Mouse (Mus musculus) kidney, embryonic 15.5 days (tissue): ENCODE data around the gene Tssc4. TPM values are rescaled to one million over a fixed set of nuclear protein-coding genes. Genes with fewer than 3 reads are reported as not detected.

ENCODE experiments used
- polyA plus RNA-seq: library from polyadenylated mRNA; unstranded; fragments of >200 nt; fragmentation: Nextera tagmentation; extraction: Ambion mirVana; gene quantifications from 2 replicates; pipeline ENCODE4 v1.2.1, GENCODE M21; 2015

Gene Tssc4
- polyA plus RNA-seq, 1 experiment from 2014 or later = 105 TPM

Other genes starting within 250 kb of the Tssc4 start
- 5.5 and 35.4 TPM in 2 replicates for gene Th, start 138.1 kb upstream of the Tssc4 start, polyA plus RNA-seq
- 0.73 and 1.1 TPM in 2 replicates for gene Ascl2, start 100.0 kb upstream of the Tssc4 start, polyA plus RNA-seq
- gene Tspan32, start 64.2 kb upstream of the Tssc4 start, polyA plus RNA-seq = 2.2 and 2.3 TPM in 2 replicates
- gene Cd81, start 16.5 kb upstream of the Tssc4 start, polyA plus RNA-seq = 519 and 576 TPM in 2 replicates
- 7.1 and 8.2 TPM in 2 replicates for gene Trpm5, start 25.4 kb downstream of the Tssc4 start, polyA plus RNA-seq
- 5.8 and 6.5 TPM in 2 replicates for gene Kcnq1, start 37.1 kb downstream of the Tssc4 start, polyA plus RNA-seq